Mouse (Mus musculus): ENCODE data around the gene Dyrk1a.
A peak's percentile ranks its signal among the peaks of the same experiment; 100 is the strongest.

Dyrk1a gene

GRCm38 (mm10) chr16:94559282-94559681 lies 10.5 kb upstream of the Dyrk1a start:
- DNase-seq (ENCODE audit: low spot score) = no peak

GRCm38 (mm10) chr16:94559782-94560181 lies 10.0 kb upstream of the Dyrk1a start:
- no peak for DNase-seq (ENCODE audit: low spot score)

- no peak for DNase-seq (ENCODE audit: low spot score)
Measured at GRCm38 (mm10) chr16:94560618-94561017, 9.2 kb upstream of the Dyrk1a start.

GRCm38 (mm10) chr16:94566124-94566523 lies 3.7 kb upstream of the Dyrk1a start:
- no peak for DNase-seq (ENCODE audit: low spot score)

GRCm38 (mm10) chr16:94566834-94567585 lies 2.8 kb upstream of the Dyrk1a start:
- DNase-seq (ENCODE audit: low spot score) = no peak

- DNase-seq (ENCODE audit: low spot score) = no peak
Measured at GRCm38 (mm10) chr16:94567751-94568150, 2.1 kb upstream of the Dyrk1a start.

GRCm38 (mm10) chr16:94568335-94569228 lies 1.2 kb upstream of the Dyrk1a start:
- DNase-seq (ENCODE audit: low spot score) = peak; percentile 45

GRCm38 (mm10) chr16:94570361-94571041 lies 691 bp downstream of the Dyrk1a start:
- DNase-seq (ENCODE audit: low spot score) = peak; percentile 21

GRCm38 (mm10) chr16:94571111-94571993 lies 1.5 kb downstream of the Dyrk1a start:
- no peak for DNase-seq (ENCODE audit: low spot score)

- DNase-seq (ENCODE audit: low spot score) = no peak
Measured at GRCm38 (mm10) chr16:94572422-94572821, 2.6 kb downstream of the Dyrk1a start.

GRCm38 (mm10) chr16:94574025-94574717 lies 4.4 kb downstream of the Dyrk1a start:
- no peak for DNase-seq (ENCODE audit: low spot score)

- no peak for DNase-seq (ENCODE audit: low spot score)
Measured at GRCm38 (mm10) chr16:94574718-94575094, 4.9 kb downstream of the Dyrk1a start.

GRCm38 (mm10) chr16:94575757-94576156 lies 5.9 kb downstream of the Dyrk1a start:
- DNase-seq (ENCODE audit: low spot score) = no peak

- no peak for DNase-seq (ENCODE audit: low spot score)
Measured at GRCm38 (mm10) chr16:94579348-94579747, 9.5 kb downstream of the Dyrk1a start.

- no peak for DNase-seq (ENCODE audit: low spot score)
Measured at GRCm38 (mm10) chr16:94580844-94581405, 11.1 kb downstream of the Dyrk1a start.

- DNase-seq (ENCODE audit: low spot score) = no peak
Measured at GRCm38 (mm10) chr16:94586349-94586990, 16.7 kb downstream of the Dyrk1a start.

GRCm38 (mm10) chr16:94587461-94587860 lies 17.7 kb downstream of the Dyrk1a start:
- DNase-seq (ENCODE audit: low spot score) = no peak

GRCm38 (mm10) chr16:94588171-94588570 lies 18.4 kb downstream of the Dyrk1a start:
- DNase-seq (ENCODE audit: low spot score) = no peak

GRCm38 (mm10) chr16:94588974-94589373 lies 19.2 kb downstream of the Dyrk1a start:
- DNase-seq (ENCODE audit: low spot score) = no peak

GRCm38 (mm10) chr16:94589648-94590047 lies 19.8 kb downstream of the Dyrk1a start:
- DNase-seq (ENCODE audit: low spot score) = no peak
